1 mouse cellular context compared by ENCODE assay signal in genomic region chr2:167536320-167536945, GRCm38 (mm10).
TF ChIP-seq lines count a peak whose summit lies in the region.

No protein-coding gene starts in this region.

TF ChIP-seq in MEL, 35 proteins besides CTCF, POLR2A, EP300 and RAD21 (continued from another document):
- TF ChIP-seq RCOR1 (IDR thresholded peaks at IDR 0.05; ENCODE audit: low read depth, low read length) (0 out of 2 replicates have a peak, but pooled peaks have one; percentile 61), POLR2AphosphoS2 (IDR thresholded peaks at IDR 0.05; ENCODE audit: low read length) (no peak), ZKSCAN1 (IDR thresholded peaks at IDR 0.05; ENCODE audit: low read depth, low read length) (no peak)
